Mouse (Mus musculus) ES-E14 (cell line): ENCODE measurements around the gene Itpk1. TPM values are rescaled to one million over a fixed set of nuclear protein-coding genes. Genes with fewer than 3 reads are reported as not detected.

ENCODE experiments used
- DNase-seq: peaks from one replicate; pipeline ENCODE4 v3.0.0-alpha.2; 2013; ENCODE audit warnings: low read depth, low spot score
- H3K27ac ChIP-seq: 2 replicates; pipeline ENCODE4 v1.5.1; 2012; ENCODE audit warnings: low read depth, mild to moderate bottlenecking, low read length, moderate library complexity, mixed read lengths; ENCODE audit not compliant: poor library complexity, insufficient read depth, severe bottlenecking
- H3K36me3 ChIP-seq: 2 replicates; pipeline ENCODE4 v1.6.1; 2012; ENCODE audit warnings: mild to moderate bottlenecking, low read length, moderate library complexity, mixed read lengths; ENCODE audit not compliant: control insufficient read depth, poor library complexity, insufficient read depth, severe bottlenecking
- H3K4me1 ChIP-seq, 2 experiments: fragments of 150-350 bp in 1 of 2; sonication (generic) in 1 of 2; 2 replicates each; pipeline ENCODE4 v1.6.1; 2012; ENCODE audit warnings: low read length in 2 of 2, mild to moderate bottlenecking in 1 of 2, mixed read lengths in 1 of 2; ENCODE audit not compliant: control insufficient read depth in 2 of 2, insufficient read depth in 2 of 2, poor library complexity in 1 of 2
- H3K4me3 ChIP-seq, 2 experiments: fragments of 150-350 bp in 1 of 2; sonication (generic) in 1 of 2; 2 replicates each; pipeline ENCODE4 v1.5.1; 2012; ENCODE audit warnings: low read length in 2 of 2, low read depth in 1 of 2, mild to moderate bottlenecking in 1 of 2, mixed read lengths in 1 of 2; ENCODE audit not compliant: insufficient read depth in 1 of 2, poor library complexity in 1 of 2, severe bottlenecking in 1 of 2
- H3K9ac ChIP-seq: 2 replicates; pipeline ENCODE4 v1.6.1; 2012; ENCODE audit warnings: low read depth, mild to moderate bottlenecking, low read length, mixed read lengths; ENCODE audit not compliant: poor library complexity, insufficient read depth, severe bottlenecking
- H3K9me3 ChIP-seq: fragments of 150-350 bp; sonication (generic); 2 replicates; pipeline ENCODE4 v1.6.1; 2012; ENCODE audit warnings: low read depth, mild to moderate bottlenecking, low read length; ENCODE audit not compliant: control insufficient read depth, insufficient read depth
- CHD2 ChIP-seq: IDR thresholded peaks from 2 replicates; pipeline ENCODE4 v1.6.1; 2014; ENCODE audit warnings: mild to moderate bottlenecking, low read depth, low read length, inconsistent platforms
- HCFC1 ChIP-seq: IDR thresholded peaks from 2 replicates; pipeline ENCODE4 v1.6.1; 2012; ENCODE audit warnings: low read length, inconsistent platforms, borderline replicate concordance; ENCODE audit not compliant: insufficient read depth
- MAFK ChIP-seq: IDR thresholded peaks from 2 replicates; pipeline ENCODE4 v1.6.1; 2014; ENCODE audit warnings: mild to moderate bottlenecking, low read depth, low read length, inconsistent platforms; ENCODE audit not compliant: insufficient read depth
- ZC3H11A ChIP-seq: IDR thresholded peaks from 2 replicates; pipeline ENCODE4 v1.6.1; 2012; ENCODE audit warnings: low read depth, mild to moderate bottlenecking, inconsistent platforms, low read length, borderline replicate concordance
- ZNF384 ChIP-seq: IDR thresholded peaks from 2 replicates; pipeline ENCODE4 v1.6.1; 2012; ENCODE audit warnings: low read depth, low read length, inconsistent platforms
- in situ Hi-C, 2 experiments: fragments of 600-800 bp; cut with MboI; formaldehyde crosslinking; loops; one replicate each; pipeline ENCODE4 v1.15.1; 2025; ENCODE audit warnings: low sequenced_read_pairs in 2 of 2, inconsistent platforms in 1 of 2; ENCODE audit not compliant: unreplicated experiment in 2 of 2
- total RNA-seq: library from RNA; depleted of rRNA; stranded (reverse); fragments of 300-350 nt; gene quantifications from 2 replicates; pipeline ENCODE4 v1.2.3, GENCODE M21; 2012

The Itpk1 gene
- total RNA-seq, 1 experiment: 33.1 TPM

DNA sequence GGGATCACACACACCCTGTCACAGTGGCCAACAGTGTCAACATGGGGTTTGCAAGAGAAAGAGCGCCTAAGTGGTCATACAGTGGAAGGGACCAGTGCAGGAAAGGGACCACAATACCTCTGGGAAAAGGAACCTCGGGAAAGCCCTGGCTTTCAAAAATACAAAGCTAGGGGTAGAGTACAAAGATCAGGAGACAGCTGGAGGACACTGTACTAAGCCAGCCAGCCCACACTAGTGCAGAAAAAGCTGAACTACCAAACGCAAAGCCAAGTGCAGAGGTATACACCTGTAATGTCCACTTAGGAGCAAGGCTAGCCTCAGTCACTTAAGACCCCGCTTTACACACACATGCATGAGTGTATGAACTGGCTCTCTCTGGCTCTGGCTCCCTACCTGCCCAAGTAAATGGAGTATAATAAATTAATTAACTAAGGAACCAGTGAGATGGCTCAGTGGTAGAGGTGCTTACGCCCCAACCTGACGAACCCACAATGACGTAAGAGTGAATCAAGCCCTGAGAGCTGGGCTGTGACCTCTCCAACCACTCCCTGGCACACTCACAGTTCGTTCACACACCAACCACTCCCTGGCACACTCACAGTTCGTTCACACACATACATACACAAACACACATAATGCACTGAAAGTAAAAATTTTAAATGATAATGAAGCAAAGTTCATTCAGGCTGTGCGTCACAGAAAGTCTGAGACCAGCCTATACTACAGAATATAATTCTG lies 39.1 kb downstream of the Itpk1 start:
- Histone ChIP-seq H3K9me3 (no peaks in the 10 kb centered on the region), H3K27ac (no peak overlapping the region), H3K36me3 (peaks cover 28% of the 10 kb centered on the region), H3K4me3 (no peak overlapping the region), H3K9ac (no peak overlapping the region), H3K4me1 (peaks cover 0 to 4% of the 10 kb centered on the region in 2 experiments; a peak in 1 of 4 replicates)
- no peak for DNase-seq
- TF ChIP-seq ZC3H11A: no peak
- TF ChIP-seq HCFC1: no peak
- TF ChIP-seq CHD2: no peak
- TF ChIP-seq ZNF384: no peak
- no peak for TF ChIP-seq MAFK
- in situ Hi-C loops: no loop called here

GRCm38 (mm10) chr12:102664052-102664448 lies 40.7 kb downstream of the Itpk1 start:
- Histone ChIP-seq H3K4me1 (peaks cover 0 to 4% of the 10 kb centered on the region in 2 experiments; a peak in 1 of 4 replicates), H3K9ac (no peak overlapping the region), H3K4me3 (no peak overlapping the region), H3K27ac (no peak overlapping the region), H3K36me3 (peaks cover 26% of the 10 kb centered on the region), H3K9me3 (no peaks in the 10 kb centered on the region)
- no peak for TF ChIP-seq MAFK
- no peak for TF ChIP-seq HCFC1
- no peak for TF ChIP-seq ZNF384
- TF ChIP-seq CHD2: no peak
- no peak for TF ChIP-seq ZC3H11A
- in situ Hi-C loops: no loop called here
- DNase-seq: no peak

DNA sequence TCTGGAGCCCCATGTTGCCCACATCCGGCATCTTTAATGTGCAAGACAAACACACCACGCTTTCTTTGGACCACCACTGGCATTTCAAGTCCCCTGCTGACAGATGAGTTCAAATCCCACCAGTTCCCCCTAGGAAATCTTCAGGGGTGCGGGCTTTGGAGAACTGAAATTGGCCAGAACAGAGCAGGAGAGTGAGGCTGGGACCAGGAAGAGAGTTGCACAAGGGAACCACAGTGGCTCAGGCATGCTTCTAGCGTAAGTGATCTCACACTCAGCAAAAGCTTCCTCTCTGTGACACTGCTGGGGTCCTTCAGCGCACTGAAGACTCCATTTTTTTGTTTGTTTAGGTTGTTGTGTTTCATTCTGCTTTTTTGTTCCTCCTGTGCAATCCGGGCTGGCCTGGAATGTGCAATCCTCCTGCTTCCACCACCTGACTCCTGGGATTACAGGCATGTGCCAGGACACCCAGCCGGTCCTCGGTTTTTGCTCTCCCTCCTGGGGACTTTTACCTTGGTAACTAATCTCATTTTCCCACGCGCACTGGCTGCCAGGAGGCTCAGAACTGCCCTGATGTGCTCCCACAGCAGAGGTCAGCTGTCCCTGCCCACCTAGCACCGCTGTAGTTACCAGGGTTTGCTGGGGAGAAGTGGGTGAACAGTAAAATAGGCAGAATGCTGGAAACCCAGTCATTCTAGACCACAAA lies 41.2 kb downstream of the Itpk1 start:
- no peak for DNase-seq
- peaks cover 26% of the 10 kb centered on the region for H3K36me3 ChIP-seq
- H3K4me1 ChIP-seq: peaks cover 0 to 5% of the 10 kb centered on the region in 2 experiments; a peak in 1 of 4 replicates
- no peak overlapping the region for H3K27ac ChIP-seq
- in situ Hi-C loops: no loop called here
- no peak overlapping the region for H3K9ac ChIP-seq
- H3K4me3 ChIP-seq: no peak overlapping the region
- H3K9me3 ChIP-seq: no peaks in the 10 kb centered on the region
- TF ChIP-seq ZNF384 (no peak), CHD2 (no peak), MAFK (no peak), HCFC1 (no peak)

GRCm38 (mm10) chr12:102661772-102662171 lies 43.0 kb downstream of the Itpk1 start:
- no peak overlapping the region for H3K9ac ChIP-seq
- peaks cover 14% of the 10 kb centered on the region for H3K36me3 ChIP-seq
- DNase-seq: no peak
- no peaks in the 10 kb centered on the region for H3K9me3 ChIP-seq
- H3K4me1 ChIP-seq: peaks cover 0 to 6% of the 10 kb centered on the region in 2 experiments; a peak in 1 of 4 replicates
- no peak overlapping the region for H3K4me3 ChIP-seq
- in situ Hi-C loops: no loop called here
- H3K27ac ChIP-seq: no peak overlapping the region
- TF ChIP-seq MAFK (no peak), ZC3H11A (no peak), HCFC1 (no peak)
